Comparison of ENCODE assay signal across 23 mouse cellular contexts in the genomic region with DNA sequence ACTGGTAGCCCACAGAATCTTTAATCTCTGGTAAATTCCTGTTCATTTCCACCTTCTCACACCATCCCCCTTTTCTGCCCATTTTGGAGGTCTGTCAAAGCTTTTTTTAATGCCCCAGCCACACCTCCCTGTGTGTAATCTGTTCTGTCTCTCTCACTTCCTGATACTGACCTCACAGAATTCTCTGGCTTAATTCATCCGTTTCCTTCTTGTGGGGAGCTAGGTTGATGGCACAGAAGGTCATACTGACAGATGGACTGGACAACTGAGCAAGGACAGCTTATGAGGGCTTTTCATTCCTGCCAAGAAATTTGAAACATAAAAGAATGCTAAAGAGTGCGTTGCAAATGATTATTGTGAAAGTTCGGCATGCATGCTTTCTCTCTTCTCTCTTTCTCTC.
DNase-seq lines count a peak whose midpoint lies in the region; ATAC-seq and TF ChIP-seq lines count a peak whose summit lies in the region.
"Had no signal": no experiment of that assay in that cellular context is flagged by ENCODE, and none has a peak within 500 bp of the region (broad histone marks: within the 10 kb centered on the region; RNA-seq: fewer than 3 reads in every experiment).

No protein-coding gene starts in this region.

- H3K27me3 ChIP-seq in lung, embryonic 14.5 days (ENCODE audit: insufficient read depth, low read length), result no peaks in the 10 kb centered on the region
- H3K27me3 ChIP-seq: CH12.LX; heart, embryonic 15.5 days; lung, embryonic 15.5 days; stomach, embryonic 15.5 days had no signal

- H3K9ac ChIP-seq in lung, embryonic 14.5 days, result no peak overlapping the region
- H3K9ac ChIP-seq: heart, embryonic 15.5 days; liver, embryonic 14.5 days; lung, embryonic 15.5 days; stomach, embryonic 15.5 days had no signal

- no peaks in the 10 kb centered on the region for H3K9me3 ChIP-seq in lung, embryonic 14.5 days (ENCODE audit: low read depth, low read length)
- H3K9me3 ChIP-seq: heart, embryonic 10.5 days; heart, embryonic 15.5 days; lung, embryonic 15.5 days; stomach, embryonic 15.5 days had no signal

- TF ChIP-seq CTCF in lung, embryonic 14.5 days (IDR thresholded peaks at IDR 0.05; ENCODE audit: low read depth), result no peak

- no peak for ATAC-seq in lung, embryonic 14.5 days (ENCODE audit: insufficient read depth)
- no peak for ATAC-seq in frontal cortex, adult (ENCODE audit: low TSS enrichment)
- ATAC-seq: hindbrain, embryonic 16.5 days had no signal

- DNase-seq in adrenal gland, adult 2 months, result peak; percentile 11
- no peak for DNase-seq in adrenal gland, postnatal 25 days
- DNase-seq in cerebellum, adult 9-11 months, result peak; percentile 18
- no peak for DNase-seq in cerebellum, adult 8-10 months
- DNase-seq in lung, embryonic 14.5 days, result peak; percentile 14
- DNase-seq in lung, adult 18-20 months, result no peak
- peak; percentile 3 to 10 for DNase-seq in cerebellum, postnatal 36 days
- DNase-seq: gastrocnemius, postnatal 14 days; heart, adult 11 months; kidney, adult 18-20 months; layer of hippocampus, adult 9-11 months; liver; midbrain, embryonic 14.5 days; right cerebral cortex, postnatal 14 days had no signal

- H3K4me3 ChIP-seq in lung, embryonic 14.5 days (ENCODE audit: low read depth, low read length), result no peak overlapping the region
- H3K4me3 ChIP-seq: erythroblast, embryonic 14.5 days; heart, embryonic 10.5 days; heart, embryonic 15.5 days; lung, embryonic 15.5 days; stomach, embryonic 15.5 days had no signal

- H3K4me1 ChIP-seq in lung, embryonic 14.5 days (ENCODE audit: insufficient read depth), result no peaks in the 10 kb centered on the region
- H3K4me1 ChIP-seq: heart, embryonic 10.5 days; heart, embryonic 15.5 days; lung, embryonic 15.5 days; stomach, embryonic 15.5 days had no signal

- WGBS in lung, embryonic 14.5 days, result 37% methylated on average over 3 of the region's 3 CpGs

- no peak overlapping the region for H3K4me2 ChIP-seq in lung, embryonic 14.5 days
- H3K4me2 ChIP-seq: heart, embryonic 15.5 days; lung, embryonic 15.5 days; stomach, embryonic 15.5 days had no signal

- no peak overlapping the region for H3K27ac ChIP-seq in lung, embryonic 14.5 days (ENCODE audit: low read depth)
- H3K27ac ChIP-seq: heart, embryonic 10.5 days; heart, embryonic 15.5 days; liver, embryonic 14.5 days; lung, embryonic 15.5 days; stomach, embryonic 15.5 days had no signal

- no peaks in the 10 kb centered on the region for H3K36me3 ChIP-seq in lung, embryonic 14.5 days (ENCODE audit: insufficient read depth)
- H3K36me3 ChIP-seq: heart, embryonic 10.5 days; heart, embryonic 15.5 days; lung, embryonic 15.5 days; stomach, embryonic 15.5 days had no signal

Comparison
In these comparisons a context has a peak if more than half of its experiments do, and no peak if none do; other contexts are left out.
1. DNase-seq: peak in adrenal gland, adult 2 months (single experiment), cerebellum, adult 9-11 months (single experiment), lung, embryonic 14.5 days (single experiment) and cerebellum, postnatal 36 days (2 of 2); none in adrenal gland, postnatal 25 days (single experiment), cerebellum, adult 8-10 months (single experiment) and lung, adult 18-20 months (0 of 2).